Mouse (Mus musculus) liver, adult 2 months (tissue): ENCODE data around the gene Lsm7. TPM values are rescaled to one million over a fixed set of nuclear protein-coding genes. Genes with fewer than 3 reads are reported as not detected.

Source experiments
- DNase-seq: peaks from one replicate; pipeline ENCODE4 v3.0.0-alpha.2; 2011; ENCODE audit warnings: low read depth, low spot score; ENCODE audit errors: extremely low read depth
- H3K27ac ChIP-seq: fragments of 200-500 bp; replicated peaks from 2 replicates; pipeline ENCODE4 v1.5.1; 2012; ENCODE audit warnings: low read depth, mild to moderate bottlenecking, control low read depth, inconsistent platforms, low read length; ENCODE audit not compliant: insufficient read depth
- H3K27me3 ChIP-seq: fragments of 200-500 bp; 2 replicates; pipeline ENCODE4 v1.6.1; 2012; ENCODE audit warnings: mild to moderate bottlenecking, moderate library complexity, low read length, inconsistent platforms; ENCODE audit not compliant: control insufficient read depth, insufficient read depth
- H3K36me3 ChIP-seq: fragments of 200-500 bp; 2 replicates; pipeline ENCODE4 v1.6.1; 2012; ENCODE audit warnings: low read length, inconsistent platforms; ENCODE audit not compliant: control insufficient read depth, insufficient read depth
- H3K4me1 ChIP-seq: fragments of 200-500 bp; 2 replicates; pipeline ENCODE4 v1.6.1; 2011; ENCODE audit warnings: low read length; ENCODE audit not compliant: control insufficient read depth, insufficient read depth
- H3K4me3 ChIP-seq: fragments of 200-500 bp; 2 replicates; pipeline ENCODE4 v1.5.1; 2011; ENCODE audit warnings: low read depth, mild to moderate bottlenecking, control low read depth, low read length, moderate library complexity; ENCODE audit not compliant: insufficient read depth
- H3K79me2 ChIP-seq: fragments of 200-500 bp; 2 replicates; pipeline ENCODE4 v1.6.1; 2012; ENCODE audit warnings: inconsistent platforms, mild to moderate bottlenecking, low read length, moderate library complexity; ENCODE audit not compliant: control insufficient read depth, insufficient read depth
- H3K9ac ChIP-seq: fragments of 200-500 bp; 2 replicates; pipeline ENCODE4 v1.6.1; 2012; ENCODE audit warnings: low read depth, mild to moderate bottlenecking, control low read depth, inconsistent platforms, low read length
- CTCF ChIP-seq: fragments of 200-500 bp; IDR thresholded peaks from 2 replicates; pipeline ENCODE4 v1.5.1; 2011; ENCODE audit warnings: low read depth, low read length, control low read depth
- POLR2A ChIP-seq: fragments of 200-500 bp; IDR thresholded peaks from 2 replicates; pipeline ENCODE4 v1.6.1; 2011; ENCODE audit warnings: low read length, control low read depth; ENCODE audit not compliant: insufficient read depth; ENCODE audit errors: extremely low read depth
- WGBS: fragments of 180-500 bp; shearing (Covaris S2); methylation state at CpG from one replicate; pipeline ENCODE4 v1.1.7; 2018; 5-methylcytosine and 5-hydroxymethylcytosine counted together
- polyA plus RNA-seq: library from polyadenylated mRNA; depleted of rRNA; stranded (reverse); fragments of >200 nt; gene quantifications from 2 replicates; pipeline ENCODE4 v1.2.3, GENCODE M21; 2012
- total RNA-seq: library from RNA; depleted of rRNA; stranded (reverse); fragments of >200 nt; gene quantifications from 2 replicates; pipeline ENCODE4 v1.2.3, GENCODE M21; 2014

The Lsm7 gene
- total and polyA plus RNA-seq, 2 experiments: 61.3 to 75.1 TPM

DNA sequence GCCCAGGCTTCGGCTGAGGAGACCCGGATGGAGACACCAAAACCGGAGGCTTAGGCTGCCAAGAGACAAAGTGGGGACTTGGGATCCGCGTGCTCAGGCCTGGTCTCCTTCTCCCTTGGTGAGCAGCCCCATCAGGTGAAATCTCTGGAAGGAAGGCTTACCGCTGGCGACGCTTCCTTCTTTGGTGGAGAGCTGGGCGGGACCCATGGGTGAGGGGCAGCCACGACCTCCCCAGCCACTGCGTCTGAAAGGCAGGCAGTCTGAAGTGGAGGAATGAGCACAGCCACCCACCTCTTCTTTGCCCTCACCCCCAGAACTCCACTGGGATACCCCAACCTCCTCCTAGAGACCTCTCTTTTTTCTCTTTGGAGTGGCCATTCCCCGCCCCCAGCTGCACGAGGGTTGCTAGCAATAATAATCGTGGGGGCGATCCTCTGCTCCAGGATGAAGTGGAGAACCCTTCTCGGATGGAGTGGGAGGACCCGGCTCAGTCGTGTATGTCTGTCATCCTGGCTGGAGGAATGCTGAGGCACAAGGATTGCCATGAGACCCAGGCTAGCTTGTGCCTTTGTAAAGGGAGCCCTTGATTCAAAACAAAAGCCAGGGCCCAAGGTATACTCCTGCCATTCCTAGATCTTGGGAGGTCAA, 45.9 kb downstream of the Lsm7 start:
- TF ChIP-seq CTCF: no peak
- no peak for TF ChIP-seq POLR2A
- Histone ChIP-seq H3K27me3 (no peaks in the 10 kb centered on the region; the same call in 1 of the 2 replicates), H3K27ac (no peak overlapping the region), H3K4me3 (no peak overlapping the region), H3K9ac (no peak overlapping the region), H3K36me3 (no peaks in the 10 kb centered on the region), H3K4me1 (peaks cover 5% of the 10 kb centered on the region), H3K79me2 (no peaks in the 10 kb centered on the region)
- DNase-seq: no peak
- WGBS: 33% methylated on average over 18 of the region's 18 CpGs

DNA sequence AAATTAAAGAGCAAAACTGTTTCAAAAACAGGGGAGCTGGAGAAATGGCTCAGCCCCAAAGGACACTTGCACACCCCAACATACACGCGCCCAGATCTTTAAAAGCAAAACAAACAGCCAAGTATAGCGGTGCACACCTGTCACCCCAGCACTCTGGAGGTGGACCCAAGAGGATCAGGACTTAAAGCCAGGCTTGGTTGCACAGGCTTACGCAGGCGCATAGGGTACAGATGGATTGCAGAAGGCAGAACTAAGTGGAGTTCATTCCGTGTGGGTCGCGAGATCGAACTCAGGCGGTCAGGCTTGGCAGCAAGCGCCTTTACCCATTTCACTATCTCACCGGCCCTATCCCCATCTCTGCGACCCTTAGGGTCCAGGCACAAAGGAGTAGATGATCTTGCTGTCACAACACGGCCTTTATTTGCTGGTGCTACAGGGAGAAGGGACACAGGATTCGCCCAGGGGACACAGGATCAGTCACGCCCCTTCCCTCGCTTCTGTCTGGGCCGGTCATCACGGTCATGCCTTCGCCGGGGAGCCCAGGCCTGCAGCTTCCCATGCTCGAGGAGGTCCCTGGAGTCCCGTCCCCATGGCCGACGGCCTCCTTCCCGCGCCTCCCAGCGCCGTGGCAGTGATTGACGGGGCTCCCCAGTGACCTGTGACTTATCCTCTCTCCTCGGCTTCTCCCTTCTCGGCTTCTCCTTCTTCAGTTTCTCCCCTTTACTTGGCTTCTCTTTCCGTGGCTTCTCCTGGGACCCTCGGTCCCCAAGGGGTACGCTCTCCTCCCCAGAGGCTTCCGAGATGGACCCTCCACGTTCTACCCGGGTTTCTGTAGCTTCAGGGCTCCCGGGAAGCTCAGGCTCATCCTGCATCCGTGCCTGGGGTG, 46.7 kb downstream of the Lsm7 start:
- Histone ChIP-seq H3K4me1 (peaks cover 5% of the 10 kb centered on the region), H3K27ac (no peak overlapping the region), H3K4me3 (no peak overlapping the region), H3K9ac (no peak overlapping the region), H3K79me2 (no peaks in the 10 kb centered on the region), H3K27me3 (no peaks in the 10 kb centered on the region; the same call in 1 of the 2 replicates), H3K36me3 (no peaks in the 10 kb centered on the region; the same call in 1 of the 2 replicates)
- WGBS: 28% methylated on average over 40 of the region's 40 CpGs
- DNase-seq: no peak
- TF ChIP-seq CTCF (no peak), POLR2A (no peak)

DNA sequence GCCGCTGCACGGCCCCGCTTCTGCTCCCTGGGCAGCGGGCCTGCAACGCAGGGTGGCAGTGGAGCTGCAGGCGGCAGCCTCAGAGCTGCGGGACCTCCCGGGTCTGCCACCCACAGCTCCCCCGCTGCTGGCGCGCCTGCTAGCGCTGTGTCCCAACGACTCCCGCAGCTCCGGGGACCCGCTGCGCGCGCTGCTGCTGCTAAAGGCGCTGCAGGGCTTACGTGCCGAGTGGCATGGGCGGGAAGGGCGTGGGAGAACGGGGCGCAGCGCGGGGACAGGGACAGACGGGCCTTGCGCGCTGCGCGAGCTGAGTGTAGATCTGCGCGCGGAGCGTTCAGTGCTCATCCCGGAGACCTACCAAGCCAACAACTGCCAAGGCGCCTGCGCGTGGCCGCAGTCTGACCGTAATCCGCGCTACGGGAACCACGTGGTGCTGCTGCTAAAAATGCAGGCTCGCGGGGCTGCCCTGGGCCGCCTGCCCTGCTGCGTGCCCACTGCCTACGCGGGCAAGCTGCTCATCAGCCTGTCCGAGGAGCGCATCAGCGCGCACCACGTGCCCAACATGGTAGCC, 47.9 kb downstream of the Lsm7 start:
- peak; percentile 57 for DNase-seq
- 8% methylated on average over 58 of the region's 58 CpGs for WGBS
- Histone ChIP-seq H3K79me2 (no peaks in the 10 kb centered on the region), H3K36me3 (peaks cover 2% of the 10 kb centered on the region; the same call in 1 of the 2 replicates), H3K4me1 (peaks cover 5% of the 10 kb centered on the region), H3K4me3 (peak overlapping the region; percentile 50), H3K27ac (no peak overlapping the region), H3K9ac (peak overlapping the region; percentile 81), H3K27me3 (no peaks in the 10 kb centered on the region; the same call in 1 of the 2 replicates)
- TF ChIP-seq POLR2A (no peak), CTCF (no peak)

DNA sequence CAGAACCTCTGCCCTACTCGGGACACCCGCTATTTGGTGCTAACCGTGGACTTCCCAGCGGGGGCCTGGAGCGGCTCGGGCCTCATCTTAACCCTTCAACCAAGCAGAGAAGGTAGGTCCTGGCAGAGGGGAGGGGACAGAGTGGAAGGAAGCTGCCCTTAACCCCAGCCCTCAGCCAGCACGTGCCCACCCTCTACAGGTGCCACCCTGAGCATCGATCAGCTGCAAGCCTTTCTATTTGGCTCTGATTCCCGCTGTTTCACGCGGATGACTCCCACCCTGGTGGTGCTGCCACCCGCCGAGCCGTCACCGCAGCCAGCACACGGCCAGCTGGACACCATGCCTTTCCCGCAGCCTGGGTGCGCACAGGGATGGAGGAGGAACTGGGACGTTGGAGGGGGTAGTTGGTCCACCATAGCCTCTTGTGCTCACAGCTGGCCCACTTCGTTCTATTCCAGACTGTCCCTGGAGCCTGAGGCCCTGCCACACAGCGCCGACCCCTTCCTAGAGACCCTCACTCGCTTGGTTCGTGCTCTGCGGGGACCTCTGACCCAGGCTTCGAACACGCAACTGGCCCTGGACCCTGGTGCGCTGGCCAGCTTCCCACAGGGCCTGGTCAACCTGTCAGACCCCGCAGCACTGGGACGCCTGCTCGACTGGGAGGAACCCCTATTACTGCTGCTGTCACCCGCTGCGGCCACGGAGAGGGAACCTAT, 48.5 kb downstream of the Lsm7 start:
- Histone ChIP-seq H3K79me2 (no peaks in the 10 kb centered on the region), H3K4me3 (peak overlapping the region; percentile 50; the same call in 1 of the 2 replicates), H3K27ac (no peak overlapping the region), H3K36me3 (peaks cover 2% of the 10 kb centered on the region; the same call in 1 of the 2 replicates), H3K27me3 (no peaks in the 10 kb centered on the region; the same call in 1 of the 2 replicates), H3K4me1 (peaks cover 5% of the 10 kb centered on the region), H3K9ac (no peak overlapping the region; the same call in 1 of the 2 replicates)
- 59% methylated on average over 34 of the region's 34 CpGs for WGBS
- no peak for DNase-seq
- TF ChIP-seq POLR2A (no peak), CTCF (no peak)

DNA sequence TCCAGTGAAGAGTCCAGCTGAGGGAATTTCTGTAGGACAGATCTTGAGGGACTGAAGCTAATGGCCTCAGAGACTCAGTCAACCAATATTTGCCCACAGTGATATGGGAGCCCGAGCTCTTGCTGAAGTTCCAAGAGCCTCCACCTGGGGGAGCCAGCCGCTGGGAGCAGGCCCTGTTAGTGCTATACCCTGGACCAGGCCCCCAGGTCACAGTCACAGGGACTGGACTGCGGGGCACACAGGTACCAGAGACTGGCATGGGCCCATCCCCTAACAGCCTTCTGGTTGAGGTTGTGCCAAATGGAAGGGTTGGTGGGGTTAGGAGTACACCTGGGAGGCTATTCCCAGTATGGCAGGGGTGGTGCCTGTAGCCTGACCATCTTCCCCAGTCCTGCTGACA, 49.1 kb downstream of the Lsm7 start:
- 11% methylated on average over 3 of the region's 3 CpGs for WGBS
- Histone ChIP-seq H3K27me3 (no peaks in the 10 kb centered on the region; the same call in 1 of the 2 replicates), H3K4me1 (peaks cover 5% of the 10 kb centered on the region), H3K27ac (no peak overlapping the region), H3K79me2 (no peaks in the 10 kb centered on the region), H3K9ac (no peak overlapping the region), H3K4me3 (no peak overlapping the region), H3K36me3 (peaks cover 2% of the 10 kb centered on the region; the same call in 1 of the 2 replicates)
- TF ChIP-seq CTCF: peak; percentile 79
- no peak for TF ChIP-seq POLR2A
- DNase-seq: peak; percentile 33
